Mouse (Mus musculus) liver, embryonic 14.5 days (tissue): ENCODE results near the gene Ldlrap1. TPM values are rescaled to one million over a fixed set of nuclear protein-coding genes. Genes with fewer than 3 reads are reported as not detected.

Experiments
- ATAC-seq: fragments of 200-750 bp; cut with Nextera tagmentation; 2 replicates; pipeline ENCODE4 v1.8.0; 2017; ENCODE audit warnings: moderate number of reproducible peaks, mild to moderate bottlenecking, moderate library complexity; ENCODE audit not compliant: insufficient read depth
- DNase-seq, 3 experiments: peaks; one replicate each; pipeline ENCODE4 v3.0.0-alpha.2; 2012 to 2013; ENCODE audit warnings: low read depth in 3 of 3, low spot score in 3 of 3
- H3K27ac ChIP-seq: fragments of 300-500 bp; sonication (generic); 2 replicates; pipeline ENCODE4 v1.5.1; 2014; ENCODE audit warnings: moderate library complexity, mild to moderate bottlenecking, control low read depth, inconsistent platforms
- H3K27me3 ChIP-seq: fragments of 300-500 bp; sonication (generic); 2 replicates; pipeline ENCODE4 v1.6.1; 2014; ENCODE audit warnings: mild to moderate bottlenecking, low read length, moderate library complexity; ENCODE audit not compliant: control insufficient read depth, insufficient read depth
- H3K36me3 ChIP-seq: fragments of 300-500 bp; sonication (generic); replicated peaks from 2 replicates; pipeline ENCODE4 v1.6.1; 2014; ENCODE audit warnings: low read depth; ENCODE audit not compliant: control insufficient read depth, insufficient read depth
- H3K4me1 ChIP-seq, 2 experiments: fragments of 200-500 bp in 1 of 2; fragments of 300-500 bp in 1 of 2; sonication (generic) in 1 of 2; replicated peaks; 2 replicates each; pipeline ENCODE4 v1.6.1; 2012 to 2014; ENCODE audit warnings: antibody characterized with exemption in 1 of 2, inconsistent platforms in 1 of 2, low read length in 1 of 2; ENCODE audit not compliant: control insufficient read depth in 2 of 2, insufficient read depth in 2 of 2
- H3K4me2 ChIP-seq: fragments of 300-500 bp; sonication (generic); 2 replicates; pipeline ENCODE4 v1.6.1; 2014; ENCODE audit warnings: low read depth, mild to moderate bottlenecking, control low read depth, moderate library complexity
- H3K4me3 ChIP-seq, 2 experiments: fragments of 200-500 bp in 1 of 2; fragments of 300-500 bp in 1 of 2; sonication (generic) in 1 of 2; 2 replicates each; pipeline ENCODE4 v1.5.1; 2012 to 2014; ENCODE audit warnings: low read depth in 2 of 2, low read length in 2 of 2, mild to moderate bottlenecking in 2 of 2, control low read depth in 1 of 2, inconsistent platforms in 1 of 2, moderate library complexity in 1 of 2; ENCODE audit not compliant: insufficient read depth in 1 of 2
- H3K9ac ChIP-seq: fragments of 300-500 bp; sonication (generic); replicated peaks from 2 replicates; pipeline ENCODE4 v1.6.1; 2014; ENCODE audit warnings: mild to moderate bottlenecking, control low read depth, moderate library complexity
- H3K9me3 ChIP-seq: fragments of 300-500 bp; sonication (generic); 2 replicates; pipeline ENCODE4 v1.6.1; 2016; ENCODE audit warnings: low read length, mixed read lengths; ENCODE audit not compliant: control insufficient read depth
- CTCF ChIP-seq: IDR thresholded peaks from 2 replicates; pipeline ENCODE4 v1.5.1; 2016; ENCODE audit warnings: antibody characterized with exemption, low read depth, control low read depth
- EP300 ChIP-seq: IDR thresholded peaks from 2 replicates; pipeline ENCODE4 v1.6.1; 2016; ENCODE audit warnings: antibody characterized with exemption, low read depth
- WGBS: fragments of 180-500 bp; shearing (Covaris S2); extraction: QIAGEN DNeasy Blood & Tissue Kit; methylation state at CpG from one replicate; pipeline ENCODE4 v1.1.7; 2014; ENCODE audit not compliant: insufficient replicate concordance; 5-methylcytosine and 5-hydroxymethylcytosine counted together
- polyA plus RNA-seq, 2 experiments: library from polyadenylated mRNA; depleted of rRNA in 1 of 2; stranded (reverse) in 1 of 2; unstranded in 1 of 2; fragments of >200 nt; fragmentation: Nextera tagmentation in 1 of 2; extraction: Ambion mirVana in 1 of 2; gene quantifications; 2 replicates each; pipeline versions ENCODE4 v1.2.1 to v1.2.3; 2012 to 2014

Gene Ldlrap1
- polyA plus RNA-seq, 2 experiments: 9.1 to 13.4 TPM

GRCm38 (mm10) chr4:134758367-134758766 is 9.5 kb downstream of the Ldlrap1 start:
- TF ChIP-seq EP300 (no peak), CTCF (no peak)
- Histone ChIP-seq H3K36me3 (peaks cover 5% of the 10 kb centered on the region), H3K9ac (peak overlapping the region; percentile 34), H3K9me3 (no peaks in the 10 kb centered on the region), H3K4me2 (no peak overlapping the region), H3K4me1 (peaks cover 51 to 63% of the 10 kb centered on the region in 2 experiments), H3K4me3 (no peak overlapping the region), H3K27ac (peak overlapping the region; percentile 81), H3K27me3 (no peaks in the 10 kb centered on the region)
- DNase-seq: no peak
- no peak for ATAC-seq
- 73% methylated on average over 4 of the region's 4 CpGs for WGBS

- Histone ChIP-seq H3K27ac (no peak overlapping the region), H3K4me2 (no peak overlapping the region), H3K4me1 (peaks cover 49 to 66% of the 10 kb centered on the region in 2 experiments), H3K4me3 (no peak overlapping the region), H3K27me3 (no peaks in the 10 kb centered on the region), H3K36me3 (peaks cover 8% of the 10 kb centered on the region), H3K9me3 (no peaks in the 10 kb centered on the region), H3K9ac (no peak overlapping the region)
- ATAC-seq (no peak), DNase-seq (no peak)
- 68% methylated on average over 7 of the region's 7 CpGs for WGBS
- no peak for TF ChIP-seq EP300
- TF ChIP-seq CTCF: no peak
Observed at GRCm38 (mm10) chr4:134756953-134757352, 10.9 kb downstream of the Ldlrap1 start.

- Histone ChIP-seq H3K4me1 (peaks cover 46 to 62% of the 10 kb centered on the region in 2 experiments), H3K36me3 (peaks cover 9% of the 10 kb centered on the region), H3K4me3 (no peak overlapping the region), H3K9ac (no peak overlapping the region), H3K27ac (no peak overlapping the region), H3K27me3 (no peaks in the 10 kb centered on the region), H3K4me2 (no peak overlapping the region), H3K9me3 (no peaks in the 10 kb centered on the region)
- TF ChIP-seq CTCF (no peak), EP300 (no peak)
- DNase-seq: no peak
- no peak for ATAC-seq
- WGBS: 73% methylated on average over 13 of the region's 13 CpGs
Observed at GRCm38 (mm10) chr4:134754941-134755340, 12.9 kb downstream of the Ldlrap1 start.

- H3K4me2 ChIP-seq: no peak overlapping the region
Observed at GRCm38 (mm10) chr4:134754371-134754770, 13.5 kb downstream of the Ldlrap1 start.

GRCm38 (mm10) chr4:134753516-134754261 is 14.1 kb downstream of the Ldlrap1 start:
- Histone ChIP-seq H3K27ac (peak overlapping the region; percentile 23), H3K9me3 (no peaks in the 10 kb centered on the region), H3K4me2 (no peak overlapping the region), H3K4me3 (no peak overlapping the region), H3K36me3 (peaks cover 18% of the 10 kb centered on the region), H3K4me1 (peaks cover 34 to 55% of the 10 kb centered on the region in 2 experiments), H3K9ac (no peak overlapping the region), H3K27me3 (no peaks in the 10 kb centered on the region)
- WGBS: 33% methylated on average over 17 of the region's 17 CpGs
- ATAC-seq (no peak), DNase-seq (no peak)
- TF ChIP-seq CTCF: no peak
- TF ChIP-seq EP300: no peak

More at GRCm38 (mm10) chr4:134754371-134754770, 13.5 kb downstream of the Ldlrap1 start:
- Histone ChIP-seq H3K4me1 (peaks cover 41 to 59% of the 10 kb centered on the region in 2 experiments), H3K36me3 (peaks cover 14% of the 10 kb centered on the region), H3K4me3 (no peak overlapping the region), H3K9ac (no peak overlapping the region), H3K9me3 (no peaks in the 10 kb centered on the region), H3K27ac (peak overlapping the region; percentile 2), H3K27me3 (no peaks in the 10 kb centered on the region)
- no peak for ATAC-seq
- no peak for TF ChIP-seq CTCF
- WGBS: 39% methylated on average over 10 of the region's 10 CpGs
- DNase-seq: no peak
